Mouse (Mus musculus) large intestine, adult 2 months (tissue): Measurements from ENCODE around the gene Cand2. TPM values are rescaled to one million over a fixed set of nuclear protein-coding genes. Genes with fewer than 3 reads are reported as not detected.

Experiments
- DNase-seq: peaks from one replicate; pipeline ENCODE4 v3.0.0-alpha.2; 2012; ENCODE audit warnings: low read depth, low spot score
- WGBS: fragments of 180-500 bp; shearing (Covaris S2); methylation state at CpG from one replicate; pipeline ENCODE4 v1.1.7; 2018; 5-methylcytosine and 5-hydroxymethylcytosine counted together
- polyA plus RNA-seq: library from polyadenylated mRNA; depleted of rRNA; stranded (reverse); fragments of >200 nt; gene quantifications from 2 replicates; pipeline ENCODE4 v1.2.3, GENCODE M21; 2012; rRNA removed

Cand2 gene
- 2.9 and 3.4 TPM in 2 replicates for polyA plus RNA-seq

DNA sequence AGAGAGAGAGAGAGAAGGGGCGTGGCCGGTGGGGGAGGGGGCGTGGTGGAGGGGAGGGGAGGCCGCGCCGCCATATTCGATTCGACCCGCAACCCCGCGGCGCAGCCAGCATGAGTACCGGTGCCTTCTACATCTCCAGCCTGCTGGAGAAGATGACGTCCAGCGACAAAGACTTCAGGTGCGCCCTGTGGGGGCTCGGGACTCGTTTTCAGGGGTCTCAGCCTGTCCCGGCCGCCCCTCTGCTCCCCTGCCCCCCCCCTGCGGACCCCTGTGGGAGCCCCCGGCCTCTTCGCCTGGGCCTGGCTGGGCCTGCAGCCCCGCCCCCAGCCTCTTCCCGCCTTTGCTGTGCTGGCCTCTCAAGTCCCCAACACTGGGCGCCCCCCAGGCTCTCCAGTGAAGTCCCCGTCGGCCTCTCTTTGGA, at the start of gene Cand2:
Cand2 (plus strand) TSS at position 38 of the 421 bp plus-strand sequence.
- WGBS = 7% methylated on average over 25 of the region's 28 CpGs
- no peak for DNase-seq

DNA sequence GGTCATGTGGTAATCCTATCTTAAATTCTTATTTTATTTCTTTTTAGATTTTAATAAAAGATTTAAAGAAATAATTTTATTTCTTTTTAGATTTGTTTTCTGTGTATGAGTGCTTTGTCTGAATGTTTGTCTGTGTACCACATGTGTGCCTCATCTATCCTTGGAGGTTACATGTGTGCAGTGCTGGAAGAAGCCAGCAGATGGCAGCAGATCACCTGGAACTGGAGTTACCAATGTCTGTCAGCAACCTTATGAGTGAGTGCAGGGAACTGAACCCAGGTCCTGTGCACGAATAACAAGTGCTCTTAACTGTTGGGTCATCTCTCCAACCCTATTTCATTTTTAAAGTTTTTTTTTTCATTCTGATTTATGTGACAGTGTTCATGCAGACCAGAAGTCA, 47.2 kb upstream of the Cand2 start:
- WGBS = 84% methylated on average over 1 of the region's 1 CpGs
- DNase-seq = no peak

DNA sequence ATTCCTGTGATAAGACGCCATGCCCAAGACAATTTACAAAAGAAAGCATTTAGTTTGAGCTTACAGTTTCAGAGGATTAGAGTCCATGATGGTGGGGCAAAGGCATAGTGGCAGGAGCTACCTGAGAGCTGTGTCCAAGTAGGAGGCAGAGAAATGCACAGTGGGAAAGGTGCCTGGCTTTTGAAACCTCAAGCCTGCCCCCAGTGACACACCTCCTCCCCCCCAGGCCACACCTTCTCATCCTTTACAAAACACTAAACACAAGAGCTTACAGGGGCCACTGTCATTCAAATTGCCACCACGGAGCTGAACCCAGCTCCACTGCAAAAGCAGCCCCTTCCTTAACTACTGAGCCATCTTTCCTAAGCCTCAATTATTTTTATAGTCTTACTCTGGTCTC, 46.8 kb upstream of the Cand2 start:
- WGBS = 79% methylated on average over 2 of the region's 2 CpGs
- DNase-seq = no peak

DNA sequence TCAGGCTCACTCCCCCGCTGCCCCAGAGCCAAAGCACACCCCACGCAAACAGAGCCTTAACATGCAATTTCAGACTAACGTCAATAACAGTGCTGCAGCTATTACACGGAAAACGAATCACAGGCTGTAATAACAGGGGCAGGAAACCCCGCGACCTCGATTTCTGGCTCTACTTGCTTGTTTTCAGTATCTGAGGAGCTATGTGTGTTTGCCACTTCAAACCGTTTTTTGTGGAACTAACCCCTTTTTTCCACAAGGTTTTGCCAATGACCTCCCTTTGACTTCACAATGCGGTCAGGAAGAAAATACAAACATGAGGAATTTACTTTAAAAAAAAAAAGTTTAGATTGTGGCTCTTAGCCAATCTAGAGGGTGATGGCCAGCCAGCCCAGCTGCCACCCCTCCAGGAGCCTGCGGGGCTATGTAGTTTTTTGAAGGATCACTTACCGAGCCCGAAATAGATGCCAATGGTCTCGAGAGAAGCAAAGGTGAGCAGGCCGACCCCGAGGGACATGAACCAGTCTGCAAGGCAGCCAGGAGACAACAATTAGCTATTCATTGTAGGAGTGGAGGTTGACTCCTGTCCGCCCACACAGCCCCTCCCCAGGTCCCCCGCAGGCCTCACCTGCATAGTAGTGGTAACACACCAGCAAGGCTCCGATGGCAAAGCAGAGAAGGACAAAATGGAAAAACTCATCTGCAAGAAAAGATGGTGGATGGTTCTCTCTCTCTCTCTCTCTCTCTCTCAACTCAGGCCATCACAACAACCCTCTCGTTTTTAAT, 43.6 kb upstream of the Cand2 start:
- no peak for DNase-seq
- 55% methylated on average over 20 of the region's 20 CpGs for WGBS

DNA sequence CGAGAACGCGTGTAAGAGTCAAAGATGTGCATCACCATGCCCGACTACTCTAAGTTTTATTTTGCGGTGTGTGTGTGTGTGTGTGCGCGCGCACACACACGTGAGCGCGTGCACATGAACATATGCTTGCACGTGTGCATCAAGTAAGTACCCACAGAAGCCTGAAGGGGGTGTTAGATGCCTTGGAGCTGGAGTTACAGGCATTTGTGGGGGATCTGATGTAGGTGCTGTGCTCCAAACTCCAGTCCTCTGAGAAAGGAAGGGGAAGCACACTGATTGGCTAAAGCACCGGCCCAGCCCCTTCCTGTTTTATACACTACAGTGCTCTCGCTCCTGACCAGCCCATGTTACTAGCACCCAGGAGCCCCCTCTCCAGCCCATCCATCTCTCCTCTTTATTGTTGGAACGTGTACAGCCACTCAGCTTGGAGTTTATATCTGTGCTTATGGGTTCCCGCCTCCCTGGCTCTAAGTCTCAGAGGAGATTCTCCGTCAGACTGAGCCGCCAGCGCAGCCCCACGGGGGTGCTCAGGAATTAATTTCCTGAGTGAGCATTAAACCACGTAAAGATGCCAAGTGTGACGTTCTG, 41.9 kb upstream of the Cand2 start:
- no peak for DNase-seq
- 81% methylated on average over 22 of the region's 22 CpGs for WGBS

DNA sequence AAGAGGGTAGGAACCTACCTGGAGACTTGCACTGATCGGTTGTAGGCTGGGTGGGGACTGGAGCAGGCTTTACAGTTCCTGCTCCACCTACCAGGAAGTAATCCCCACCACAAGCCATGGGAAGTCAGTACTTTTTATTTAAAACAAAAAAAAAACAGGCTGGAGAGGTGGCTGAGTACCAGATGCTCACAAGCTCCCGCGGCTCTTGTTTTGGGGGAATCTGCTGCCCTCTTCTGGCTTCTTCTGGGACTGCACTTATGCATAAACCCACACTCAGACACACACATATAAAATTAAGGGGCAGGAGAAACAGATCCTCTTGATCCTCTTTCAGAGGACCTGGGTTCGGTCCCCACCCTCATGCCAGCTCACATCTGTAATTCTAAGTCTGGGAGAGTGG, 39.4 kb upstream of the Cand2 start:
- no peak for DNase-seq
- 46% methylated on average over 4 of the region's 4 CpGs for WGBS

DNA sequence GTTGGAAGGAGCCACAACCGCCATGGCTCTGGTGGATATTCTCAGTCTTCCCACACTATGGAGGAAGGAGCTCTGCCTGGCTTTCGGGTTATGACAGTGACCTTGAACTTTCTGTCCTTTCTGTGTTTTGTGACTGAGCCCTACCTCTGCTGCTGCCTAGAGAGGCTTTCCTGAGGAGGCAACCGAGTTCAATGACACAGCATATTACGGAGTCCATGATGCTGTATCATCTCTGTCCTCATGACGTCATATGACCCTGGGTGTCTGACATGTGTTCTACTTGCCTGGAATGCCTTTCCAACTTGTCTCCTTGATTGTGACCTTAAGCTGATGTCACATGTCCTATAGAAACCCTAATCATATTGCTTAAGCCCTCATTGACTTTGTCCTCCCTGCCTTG, 35.3 kb upstream of the Cand2 start:
- DNase-seq = no peak
- WGBS = 81% methylated on average over 5 of the region's 5 CpGs

DNA sequence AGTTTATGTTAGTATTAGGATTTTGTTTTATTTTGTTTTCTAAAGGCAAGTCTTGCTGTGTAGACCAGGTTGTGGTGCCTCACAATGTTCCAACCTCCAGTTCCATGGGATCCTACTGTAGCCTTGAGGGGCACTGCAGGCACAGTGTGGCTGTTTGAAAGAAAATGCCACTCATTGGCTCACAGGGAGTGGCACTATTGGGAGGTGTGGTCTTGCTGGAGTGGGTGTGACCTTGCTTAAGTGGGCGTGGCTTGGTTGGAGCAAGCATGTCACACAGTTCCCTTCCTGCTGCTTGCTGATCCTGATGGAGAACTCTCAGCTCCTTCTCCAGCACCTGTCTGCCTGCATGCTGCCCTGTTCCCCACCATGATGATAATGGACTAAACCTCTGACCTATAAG, 30.8 kb upstream of the Cand2 start:
- WGBS = 6% methylated on average over 1 of the region's 1 CpGs
- peak; percentile 21 for DNase-seq

DNA sequence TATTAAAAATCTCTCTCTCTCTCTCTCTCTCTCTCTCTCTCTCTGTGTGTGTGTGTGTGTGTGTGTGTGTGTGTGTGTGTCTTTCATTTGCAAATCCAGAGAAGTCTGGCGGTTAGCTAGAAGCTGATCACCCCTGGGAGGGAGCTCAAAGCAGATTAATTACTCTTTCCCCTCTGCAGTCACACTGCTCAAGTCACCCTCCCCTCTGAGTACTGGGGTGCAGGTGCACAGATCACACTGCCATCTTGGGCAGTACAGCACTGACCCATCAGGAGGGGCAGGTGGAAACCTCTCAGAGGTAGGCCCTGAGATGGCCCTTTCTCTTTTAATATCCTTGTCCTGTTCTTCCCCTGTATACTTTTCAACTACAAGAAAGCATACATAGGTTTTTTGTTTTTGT, 28.0 kb upstream of the Cand2 start:
- DNase-seq = no peak
- WGBS = 79% methylated on average over 1 of the region's 1 CpGs

DNA sequence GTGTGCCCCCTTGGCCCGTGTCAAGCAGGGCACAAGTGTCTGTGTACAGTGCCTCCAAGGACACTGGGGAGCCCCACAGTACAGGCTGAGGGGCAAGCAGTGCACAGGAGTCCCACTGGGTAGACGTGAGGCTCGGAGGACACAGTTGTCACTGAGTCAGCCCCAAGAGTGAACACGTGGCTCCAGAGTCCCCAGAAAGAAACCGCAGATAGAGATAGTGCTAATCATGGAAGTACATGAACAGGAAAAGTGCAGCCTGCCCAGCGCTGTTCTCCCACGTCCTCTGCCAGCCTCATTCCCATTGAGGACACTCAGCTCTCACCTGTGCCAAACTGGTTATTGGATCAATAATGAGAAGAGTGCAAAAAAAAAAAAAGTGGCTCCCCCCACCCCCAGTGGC, 18.8 kb upstream of the Cand2 start:
- WGBS = 85% methylated on average over 7 of the region's 7 CpGs
- no peak for DNase-seq

DNA sequence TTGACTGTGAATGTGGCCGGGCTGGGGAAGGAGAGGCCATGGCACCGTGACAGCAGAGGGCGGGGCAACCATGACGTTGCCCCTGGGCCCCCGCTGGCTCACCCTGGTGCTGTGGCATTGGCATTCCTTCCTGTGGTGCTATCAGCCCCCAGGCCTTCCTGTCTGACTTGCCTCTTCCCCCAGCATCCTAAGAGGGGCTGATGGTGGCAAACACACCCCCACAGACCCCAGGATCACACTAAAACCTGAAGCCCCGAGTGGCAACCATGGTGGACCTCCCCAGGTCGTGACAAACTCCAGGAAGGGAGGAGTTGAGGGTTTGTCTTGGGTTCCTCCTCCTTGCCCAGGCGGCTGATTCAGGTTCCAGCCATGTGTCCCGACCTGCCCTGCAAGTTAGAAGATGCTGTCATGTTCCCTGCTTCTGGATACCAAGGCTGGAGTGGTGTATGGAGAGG, 15.3 kb upstream of the Cand2 start:
- WGBS = 36% methylated on average over 9 of the region's 9 CpGs
- DNase-seq = no peak

DNA sequence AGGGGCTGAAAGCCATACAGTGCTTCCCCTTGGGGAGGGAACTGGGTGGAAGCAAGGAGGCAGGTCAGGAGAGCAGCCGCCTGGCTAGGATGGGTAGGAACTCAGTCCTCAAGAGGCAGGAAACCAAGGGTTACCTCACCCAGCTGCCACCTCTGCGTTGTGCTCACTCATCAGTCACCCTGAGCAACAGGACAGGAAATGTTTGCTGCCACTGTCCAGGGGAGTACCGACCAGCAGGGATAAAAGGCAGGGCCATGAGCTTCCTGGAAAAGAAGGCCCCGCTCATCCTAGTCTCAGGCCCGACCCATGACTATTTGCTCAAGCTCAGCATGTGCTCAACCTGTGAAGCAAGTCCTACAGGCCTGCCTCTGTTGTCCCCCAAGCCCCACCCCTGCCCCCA, 14.9 kb upstream of the Cand2 start:
- DNase-seq = no peak
- 33% methylated on average over 5 of the region's 5 CpGs for WGBS

DNA sequence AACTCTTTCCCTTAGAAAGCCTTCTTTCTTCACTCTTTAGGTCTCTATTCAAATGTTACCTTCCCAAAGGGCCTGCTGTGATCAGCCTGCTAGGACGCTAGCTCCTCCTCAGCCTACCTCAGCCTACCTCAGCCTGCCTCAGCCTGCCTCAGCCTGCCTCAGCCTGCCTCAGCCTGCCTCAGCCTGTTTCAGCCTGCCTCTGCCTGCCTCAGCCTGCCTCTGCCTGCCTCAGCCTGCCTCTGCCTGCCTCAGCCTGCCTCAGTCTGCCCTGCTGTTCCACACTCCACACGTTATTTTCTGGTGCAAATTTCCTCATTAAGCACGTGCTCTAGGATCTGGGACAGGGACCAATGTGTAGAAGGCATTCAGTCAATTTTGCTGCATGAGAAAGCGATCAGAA, 14.2 kb upstream of the Cand2 start:
- DNase-seq = no peak
- 91% methylated on average over 4 of the region's 4 CpGs for WGBS

DNA sequence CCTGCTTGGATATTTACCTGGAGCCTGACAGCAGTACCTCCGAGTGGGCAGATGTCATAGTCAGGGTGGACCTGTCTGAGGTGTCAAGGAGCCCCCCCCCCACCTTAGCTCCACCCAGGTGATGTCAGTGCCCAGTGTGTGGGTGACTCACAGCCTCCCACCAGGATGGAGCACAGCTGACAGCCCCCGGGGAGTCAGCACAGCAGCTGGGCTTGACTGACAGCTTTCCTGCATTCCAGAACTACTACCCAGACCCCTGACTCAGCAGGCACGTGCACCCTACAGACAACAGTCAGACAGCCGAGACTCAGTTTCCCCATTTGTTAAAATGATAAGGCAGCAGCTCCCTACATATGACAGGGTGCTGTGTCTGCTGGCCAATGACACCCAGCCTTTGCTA, 13.4 kb upstream of the Cand2 start:
- DNase-seq = no peak
- 46% methylated on average over 4 of the region's 4 CpGs for WGBS

DNA sequence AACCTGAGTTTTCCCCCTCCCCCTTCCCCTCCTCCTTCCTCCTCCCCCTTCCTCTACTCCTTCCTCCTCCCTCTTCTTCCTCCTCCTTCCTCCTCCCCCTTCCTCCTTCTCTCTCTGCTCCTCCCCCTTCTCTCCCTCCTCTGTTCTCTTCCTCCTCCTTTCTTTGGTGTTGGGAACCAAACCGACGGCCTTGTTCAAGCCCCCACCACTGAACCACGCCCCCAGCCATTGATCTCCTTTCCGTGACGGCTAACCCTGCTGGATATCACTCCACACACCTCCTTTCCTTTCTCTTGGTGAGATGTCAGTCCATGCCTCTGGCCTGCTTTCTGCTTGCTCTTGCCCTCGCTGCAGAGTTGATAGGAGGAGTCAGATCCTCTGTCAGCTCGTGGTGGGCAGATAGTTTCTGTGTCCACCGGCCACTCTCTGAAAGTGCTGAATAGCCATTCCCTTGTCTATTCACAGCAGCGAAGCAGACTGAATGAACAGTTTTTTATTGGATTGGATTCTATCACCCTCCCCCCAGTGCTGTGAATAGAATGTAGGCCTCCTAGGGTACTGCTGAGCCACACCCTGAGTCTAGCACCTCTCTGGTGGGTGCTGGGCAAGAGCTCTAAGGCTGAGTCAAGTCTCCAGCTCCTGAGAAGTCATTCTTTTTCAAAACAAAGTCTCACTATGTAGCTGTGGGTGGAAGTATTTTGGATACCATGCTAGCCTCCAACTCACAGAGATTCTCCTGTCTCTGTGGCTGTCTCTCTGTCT, 12.2 kb upstream of the Cand2 start, which contains the start of gene Tmem40:
Tmem40 (minus strand) TSS at position 416 of the 762 bp plus-strand sequence.
- 13% methylated on average over 9 of the region's 9 CpGs for WGBS
- DNase-seq = no peak

DNA sequence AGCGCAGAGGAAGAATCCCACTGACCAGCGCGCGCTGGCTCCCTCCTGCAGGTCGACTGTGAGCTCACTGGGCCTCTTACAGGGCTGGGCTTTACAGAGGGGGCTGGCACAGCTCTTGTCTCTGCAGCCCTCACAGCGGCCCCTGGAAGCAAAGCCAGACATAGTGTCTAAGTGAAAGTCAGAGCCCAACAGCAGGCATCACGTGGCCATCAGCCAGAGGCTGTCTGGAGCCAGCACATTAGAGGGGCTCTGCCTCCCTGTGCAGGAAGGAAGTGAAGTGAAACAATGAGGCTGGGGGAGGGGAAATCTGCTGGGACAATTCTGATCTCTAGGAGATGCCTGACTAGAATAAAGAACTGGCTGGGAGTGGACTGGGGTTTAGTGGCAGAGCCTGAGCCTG, 10.2 kb upstream of the Cand2 start:
- WGBS = 54% methylated on average over 7 of the region's 7 CpGs
- no peak for DNase-seq

DNA sequence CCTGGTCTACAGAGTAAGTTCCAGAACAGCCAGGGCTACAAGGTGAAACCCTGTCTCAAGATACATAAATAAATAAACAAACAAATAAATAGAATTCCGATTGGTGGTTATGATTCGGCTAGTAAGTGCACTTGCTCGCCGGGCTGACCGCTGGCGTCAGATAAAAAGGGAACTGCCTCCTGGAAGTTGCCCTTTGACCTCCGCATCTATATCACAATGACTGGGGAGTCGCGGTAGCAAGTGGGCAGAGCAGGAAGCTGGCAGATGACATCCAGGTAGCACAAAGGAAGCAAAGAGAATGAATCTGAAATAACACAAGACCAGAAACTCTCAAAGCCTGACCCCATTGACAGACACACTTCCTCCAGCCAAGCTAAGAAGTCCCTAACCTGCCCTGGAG, 7.0 kb upstream of the Cand2 start:
- WGBS = 62% methylated on average over 9 of the region's 9 CpGs

DNA sequence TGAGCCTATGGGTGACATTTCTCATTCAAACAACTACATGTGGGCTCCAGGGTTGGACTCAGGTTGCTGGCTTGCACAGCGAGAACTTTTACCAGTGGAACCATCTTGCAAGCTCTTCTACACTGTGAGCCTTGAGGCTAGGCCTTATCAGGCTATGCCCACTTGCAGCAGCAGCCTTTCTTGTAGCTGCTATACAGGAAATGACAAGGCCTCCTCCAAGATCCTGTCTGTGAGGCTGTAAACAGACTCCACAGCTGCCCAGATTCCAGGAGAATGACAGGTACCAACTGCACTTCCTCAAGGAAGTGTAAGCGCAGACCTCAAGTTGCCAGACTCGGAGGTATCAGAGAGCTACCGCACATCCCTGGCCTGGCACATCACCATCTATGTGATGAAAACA, 6.1 kb upstream of the Cand2 start:
- WGBS = 87% methylated on average over 4 of the region's 4 CpGs
- DNase-seq = no peak

More for the DNA sequence above, 7.0 kb upstream of the Cand2 start:
- DNase-seq = no peak

DNA sequence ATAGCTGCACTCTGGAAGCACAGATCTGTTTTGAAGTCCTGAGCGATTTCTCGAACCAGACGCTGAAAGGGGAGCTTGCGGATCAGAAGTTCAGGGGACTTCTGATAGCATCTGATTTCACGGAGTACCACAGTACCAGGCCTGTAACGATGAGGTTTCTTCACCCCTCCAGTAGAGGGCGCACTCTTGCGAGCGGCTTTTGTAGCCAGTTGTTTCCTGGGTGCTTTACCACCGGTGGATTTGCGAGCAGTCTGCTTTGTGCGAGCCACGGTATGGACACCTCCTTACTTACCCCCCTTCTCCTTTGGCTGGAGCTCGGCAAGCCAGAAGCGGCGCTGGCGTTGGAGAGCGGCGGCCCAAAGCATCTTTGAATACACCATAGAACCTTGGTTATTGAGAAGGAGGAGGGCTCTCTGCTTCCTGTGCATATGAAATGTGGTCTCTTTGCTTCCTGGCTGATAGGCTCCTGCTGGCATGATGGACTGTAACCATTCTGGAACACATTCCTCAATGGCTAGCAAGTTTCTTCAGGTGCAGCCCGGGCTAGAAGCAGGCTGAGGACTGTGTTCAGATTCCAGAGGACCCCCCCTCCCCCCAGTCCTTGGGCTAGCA, 4.2 kb upstream of the Cand2 start:
- WGBS = 87% methylated on average over 20 of the region's 20 CpGs
- DNase-seq = no peak

DNA sequence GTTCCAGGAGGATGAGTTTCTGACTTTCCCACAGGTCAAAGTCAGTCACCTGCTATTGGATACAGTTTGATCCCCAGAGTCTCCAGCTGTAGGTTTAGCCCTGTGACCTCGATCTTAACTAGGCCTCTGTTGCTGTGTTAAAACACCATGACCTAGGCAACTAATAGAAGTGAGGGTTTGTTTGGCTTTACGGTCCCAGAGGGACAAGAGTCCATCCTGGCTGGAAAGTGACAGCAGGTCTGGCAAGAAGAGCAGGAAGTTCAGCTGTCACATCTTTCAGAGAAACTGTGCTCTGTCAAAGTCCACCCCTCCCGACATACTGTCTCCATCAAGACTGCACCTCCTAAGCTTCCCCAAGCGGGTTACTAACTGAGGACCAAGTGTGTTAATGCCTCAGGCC, 3.5 kb upstream of the Cand2 start:
- 33% methylated on average over 4 of the region's 4 CpGs for WGBS
- no peak for DNase-seq
